Mouse (Mus musculus): ENCODE data around the gene Iscu.

GRCm38 (mm10) chr5:113755347-113756030, 17.1 kb upstream of the Iscu start:
- TF ChIP-seq GATA1 (IDR thresholded peaks at IDR 0.05; ENCODE audit: borderline replicate concordance, low read length): no peak
- no peak for TF ChIP-seq FLI1 (IDR thresholded peaks at IDR 0.05; ENCODE audit: low read length)

All from megakaryocyte, embryonic 14.5 days (primary cell).